Comparison of ENCODE assay signal across 8 mouse cellular contexts in the genomic region with DNA sequence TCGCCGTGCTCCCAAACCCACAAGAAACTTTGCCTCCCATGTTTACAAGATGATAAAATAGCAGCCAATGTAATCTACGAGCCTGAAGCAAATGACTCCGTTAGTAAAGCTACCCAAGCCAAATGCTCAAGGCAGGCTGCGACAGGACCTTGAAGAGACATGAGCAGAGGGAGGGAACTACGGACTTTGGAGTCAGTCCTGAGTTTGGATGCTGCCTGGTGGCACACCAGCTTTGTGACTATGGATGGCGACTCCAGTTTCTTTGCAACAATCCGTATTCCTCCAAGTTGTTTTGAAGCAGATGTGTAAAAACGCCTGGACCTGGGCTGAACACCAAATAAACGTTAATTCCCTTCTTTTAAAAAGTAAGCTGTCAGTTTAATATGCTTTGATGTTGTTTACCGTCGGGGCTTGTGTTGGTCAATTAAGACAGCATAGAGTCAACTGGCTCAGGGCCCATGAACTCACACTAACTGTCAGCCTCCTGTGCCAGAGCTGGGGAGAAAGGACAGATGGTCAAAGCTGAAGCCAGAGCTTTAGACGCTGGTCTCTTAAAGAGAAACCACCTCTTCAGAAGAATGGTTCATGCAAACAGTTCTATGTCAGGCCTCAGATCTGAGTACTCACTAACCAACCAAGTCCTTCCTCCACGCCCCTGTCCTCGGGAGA.
DNase-seq lines count a peak whose midpoint lies in the region; ATAC-seq and TF ChIP-seq lines count a peak whose summit lies in the region.
"Had no signal": no experiment of that assay in that cellular context is flagged by ENCODE, and none has a peak within 500 bp of the region (broad histone marks: within the 10 kb centered on the region; RNA-seq: fewer than 3 reads in every experiment).

No protein-coding gene starts in this region.

- no peaks in the 10 kb centered on the region for H3K27me3 ChIP-seq in heart, embryonic 10.5 days (ENCODE audit: insufficient read depth, poor library complexity, severe bottlenecking)
- no peaks in the 10 kb centered on the region for H3K27me3 ChIP-seq in neural tube, embryonic 15.5 days (replicated peaks)

- no peak for TF ChIP-seq CTCF in brain, embryonic 14.5 days (IDR thresholded peaks at IDR 0.05; ENCODE audit: borderline replicate concordance, extremely low read depth, insufficient read depth, insufficient read length)

- 82% methylated on average over 15 of the region's 15 CpGs for WGBS in heart, embryonic 10.5 days
- WGBS in neural tube, embryonic 15.5 days = 80% methylated on average over 15 of the region's 15 CpGs

- H3K4me3 ChIP-seq in heart, embryonic 10.5 days = no peak overlapping the region
- H3K4me3 ChIP-seq in neural tube, embryonic 15.5 days (replicated peaks) = no peak overlapping the region

- H3K27ac ChIP-seq in heart, embryonic 10.5 days = no peak overlapping the region
- H3K27ac ChIP-seq in neural tube, embryonic 15.5 days (replicated peaks) = no peak overlapping the region
- H3K27ac ChIP-seq: kidney, postnatal 0 days had no signal

- no peak for ATAC-seq in neural tube, embryonic 15.5 days (ENCODE audit: low FRiP score)

- TF ChIP-seq POLR2A in brain, embryonic 14.5 days (IDR thresholded peaks at IDR 0.05; ENCODE audit: borderline replicate concordance, extremely low read depth, insufficient read depth, insufficient read length, poor library complexity, severe bottlenecking) = no peak

- H3K9ac ChIP-seq in neural tube, embryonic 15.5 days (replicated peaks) = no peak overlapping the region

- no peak overlapping the region for H3K4me2 ChIP-seq in neural tube, embryonic 15.5 days

- peak; percentile 8 for DNase-seq in heart, postnatal 4 days
- DNase-seq in heart, embryonic 10.5 days (ENCODE audit: low spot score) = no peak
- DNase-seq in CD4-positive helper T cell, adult 2 months (ENCODE audit: low read depth, low spot score) = peak; percentile 5
- DNase-seq in brain, embryonic 14.5 days (ENCODE audit: low read depth) = peak; percentile 69
- DNase-seq in lung, adult 18-20 months = peak; percentile 5 to 24
- DNase-seq in adrenal gland, adult 2 months = no peak

- H3K4me1 ChIP-seq in heart, embryonic 10.5 days = no peaks in the 10 kb centered on the region
- no peaks in the 10 kb centered on the region for H3K4me1 ChIP-seq in neural tube, embryonic 15.5 days

- H3K9me3 ChIP-seq in heart, embryonic 10.5 days = no peaks in the 10 kb centered on the region
- H3K9me3 ChIP-seq in neural tube, embryonic 15.5 days (replicated peaks) = no peaks in the 10 kb centered on the region

- H3K36me3 ChIP-seq in heart, embryonic 10.5 days = no peaks in the 10 kb centered on the region
- no peaks in the 10 kb centered on the region for H3K36me3 ChIP-seq in neural tube, embryonic 15.5 days

Comparison
In these comparisons a context has a peak if more than half of its experiments do, and no peak if none do; other contexts are left out.
1. DNase-seq: peak in heart, postnatal 4 days (single experiment), CD4-positive helper T cell, adult 2 months (single experiment), brain, embryonic 14.5 days (single experiment) and lung, adult 18-20 months (2 of 2); none in heart, embryonic 10.5 days (single experiment) and adrenal gland, adult 2 months (single experiment).